Mouse (Mus musculus) cerebellum, adult 8-10 months (tissue): ENCODE results near the gene Plcxd1.
"Not testable (repeated sequence)": the region's sequence is repeated elsewhere in the genome, so short reads cannot be mapped to it uniquely, and the experiment has no call there.

Experiments
- DNase-seq: peaks from one replicate; pipeline ENCODE4 v3.0.0; 2022

The Plcxd1 gene

DNA sequence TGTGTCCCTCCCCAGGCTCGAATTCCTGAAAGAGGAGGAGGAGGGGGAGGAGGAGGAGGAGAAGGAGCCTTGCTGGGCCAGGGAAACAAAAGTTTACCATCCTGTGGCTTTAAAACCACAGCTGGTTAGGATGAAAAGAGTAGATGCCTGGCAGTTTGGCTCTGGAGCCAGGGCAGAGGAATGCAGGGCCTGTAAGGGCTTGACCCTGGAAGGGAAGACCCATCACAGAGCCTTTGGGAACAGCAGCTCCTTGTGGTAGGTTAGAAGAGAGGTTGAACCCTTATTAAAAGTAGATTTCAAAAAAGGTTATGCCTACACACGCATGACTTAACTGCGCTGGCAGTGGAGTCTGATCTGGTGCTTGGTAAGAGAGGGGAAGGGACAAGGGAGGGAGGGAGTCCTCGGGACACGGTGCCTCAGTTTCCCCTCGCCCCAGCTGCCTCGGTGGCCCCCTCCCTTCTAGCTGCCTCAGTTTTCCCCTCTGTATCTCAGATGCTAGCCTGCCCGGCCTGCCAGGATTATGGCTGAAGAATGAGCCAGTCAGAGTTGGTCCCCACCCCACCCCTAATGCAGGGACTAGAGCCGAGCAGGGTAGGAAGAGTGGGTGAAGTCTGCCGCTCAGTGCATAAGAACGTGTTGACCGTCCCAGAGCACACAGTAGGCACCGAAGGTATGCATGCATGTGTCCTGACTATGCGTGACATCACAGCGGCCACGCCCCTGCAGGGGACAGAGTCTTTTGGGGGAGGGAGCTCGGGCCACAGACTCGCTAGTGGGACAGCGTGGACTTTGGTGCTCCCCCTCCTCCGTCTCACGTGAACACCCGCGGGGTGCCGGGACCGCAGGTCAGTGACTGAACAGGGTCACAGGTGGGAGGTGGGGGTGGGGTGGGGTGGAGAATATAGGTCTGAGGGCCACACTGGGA, at the start of gene Plcxd1:
Plcxd1 (plus strand) TSS at position 314 of the 925 bp plus-strand sequence.
- DNase-seq, result peak; percentile 26

DNA sequence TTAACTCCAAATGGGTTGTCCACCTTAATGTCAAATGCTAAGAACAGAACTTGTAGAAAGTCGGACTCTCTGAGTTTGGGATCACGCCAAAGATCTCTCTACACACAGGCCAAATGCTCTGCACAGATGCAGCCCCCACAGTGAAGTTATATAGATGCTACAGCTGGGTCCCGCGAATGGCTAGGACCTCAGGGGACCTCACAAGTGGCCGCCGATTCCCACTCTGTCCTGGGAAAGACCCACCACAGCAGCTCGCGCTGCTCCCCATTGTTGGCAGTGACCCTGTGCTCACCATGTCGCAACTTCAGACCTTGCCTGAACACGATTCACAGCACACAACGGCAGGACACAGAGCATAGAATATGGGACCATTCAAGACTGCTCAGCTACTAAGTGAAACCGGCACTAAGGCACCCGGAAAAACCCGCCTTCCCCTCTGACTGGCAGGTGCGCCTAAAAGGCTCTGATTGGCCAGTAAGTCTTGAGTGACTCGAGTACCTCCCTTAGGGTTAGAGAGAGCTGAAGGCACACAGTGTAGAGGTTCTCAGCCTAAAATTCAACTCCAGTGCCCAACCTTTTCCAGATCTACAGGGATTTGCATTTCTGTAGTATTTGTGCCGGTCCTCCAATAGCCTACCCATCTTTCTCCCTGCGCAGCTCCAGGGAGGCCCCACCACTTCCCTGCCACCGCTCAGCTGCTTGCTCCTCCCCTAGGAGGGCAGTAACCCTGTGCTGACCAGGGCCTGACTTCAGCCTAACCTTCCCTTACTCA, 41.9 kb upstream of the Plcxd1 start:
- DNase-seq, result peak; percentile 78

DNA sequence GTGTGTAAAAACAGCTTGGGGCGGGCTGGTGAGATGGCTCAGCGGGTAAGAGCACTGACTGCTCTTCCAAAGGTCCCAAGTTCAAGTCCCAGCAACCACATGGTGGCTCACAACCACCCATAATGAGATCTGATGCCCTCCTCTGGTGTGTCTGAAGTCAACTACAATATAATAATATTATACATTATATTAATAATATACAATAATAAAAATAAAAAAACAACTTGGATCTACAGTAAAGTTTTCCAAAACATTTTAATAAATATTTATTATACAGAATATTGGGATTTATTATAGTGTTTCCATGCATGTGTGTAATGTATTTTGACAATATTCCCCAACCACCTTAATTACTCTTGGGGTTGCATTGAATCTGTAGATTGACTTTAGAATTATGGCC, 27.4 kb upstream of the Plcxd1 start, which contains the start of gene Gm17655:
Gm17655 (minus strand) TSS at position 101 of the 400 bp plus-strand sequence.
- not testable (repeated sequence) for DNase-seq

DNA sequence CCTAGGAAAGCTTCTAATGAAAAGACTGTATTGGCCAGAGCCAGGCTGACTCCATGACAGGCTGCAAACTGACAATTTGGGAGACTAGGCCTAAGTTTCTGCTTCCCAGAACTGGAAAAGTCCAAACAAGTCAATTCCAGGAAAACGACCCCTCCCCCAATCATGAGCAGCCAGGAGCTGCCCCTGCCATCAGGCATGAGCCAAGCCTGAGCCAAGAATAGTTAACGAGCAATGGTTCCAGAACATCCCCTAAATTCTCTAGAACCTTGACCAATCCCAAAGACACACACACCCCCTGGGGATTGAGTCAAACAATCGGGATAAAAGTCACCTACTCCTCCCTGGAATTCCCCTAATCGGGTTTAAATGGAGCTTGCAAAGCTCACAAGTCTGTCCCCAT, 16.8 kb upstream of the Plcxd1 start:
- DNase-seq, result no peak

DNA sequence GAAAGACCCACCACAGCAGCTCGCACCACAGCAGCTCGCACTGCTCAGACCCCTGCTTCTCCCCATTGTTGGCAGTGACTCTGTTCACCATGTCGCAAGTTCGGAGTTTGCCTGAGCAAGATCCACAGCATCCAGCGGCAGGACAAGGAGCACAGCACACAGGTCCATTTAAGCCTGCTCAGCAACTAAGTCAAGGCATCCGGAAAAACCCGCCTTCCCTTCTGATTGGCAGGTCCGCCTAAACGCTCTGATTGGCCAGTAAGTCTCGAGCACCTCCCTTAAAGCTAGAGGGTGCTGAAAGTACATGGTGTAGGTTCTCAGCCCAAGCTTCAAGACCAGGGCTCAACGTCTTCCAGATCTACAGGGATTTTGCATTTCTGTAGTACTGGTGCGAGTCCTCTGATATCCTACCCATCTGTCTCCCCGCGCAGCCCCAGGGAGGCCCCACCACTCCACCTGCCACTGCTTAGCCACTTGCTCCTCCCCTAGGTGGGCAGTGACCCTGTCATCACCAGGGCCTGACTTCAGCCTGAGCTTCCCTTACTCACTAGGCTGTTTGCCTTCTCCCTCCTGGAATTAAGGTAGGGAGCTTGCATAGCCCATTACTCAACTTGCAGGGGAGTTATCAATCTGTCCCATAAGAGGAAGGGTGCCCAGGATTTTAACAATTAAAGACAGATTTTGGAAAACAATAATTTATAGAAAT, 13.5 kb upstream of the Plcxd1 start:
- no peak for DNase-seq

DNA sequence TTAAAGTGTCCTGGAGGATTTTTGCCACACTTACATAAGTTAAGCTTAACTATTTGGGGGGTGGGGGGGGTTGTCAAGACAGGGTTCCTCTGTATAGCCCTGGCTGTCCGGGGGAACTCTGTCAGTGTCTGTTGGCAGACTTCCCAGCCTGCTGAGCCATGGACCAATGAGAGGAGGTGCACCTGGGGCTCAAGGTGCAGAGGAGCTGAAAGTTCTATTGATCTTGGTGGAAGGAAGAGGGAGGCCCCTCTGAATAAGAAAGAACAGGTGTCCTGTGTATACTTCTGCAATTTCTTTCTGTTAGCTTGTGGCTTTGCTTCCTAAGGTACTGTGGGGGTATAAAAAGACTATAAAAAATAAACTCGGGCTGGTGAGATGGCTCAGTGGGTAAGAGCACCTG, 8.2 kb upstream of the Plcxd1 start:
- DNase-seq, result no peak

DNA sequence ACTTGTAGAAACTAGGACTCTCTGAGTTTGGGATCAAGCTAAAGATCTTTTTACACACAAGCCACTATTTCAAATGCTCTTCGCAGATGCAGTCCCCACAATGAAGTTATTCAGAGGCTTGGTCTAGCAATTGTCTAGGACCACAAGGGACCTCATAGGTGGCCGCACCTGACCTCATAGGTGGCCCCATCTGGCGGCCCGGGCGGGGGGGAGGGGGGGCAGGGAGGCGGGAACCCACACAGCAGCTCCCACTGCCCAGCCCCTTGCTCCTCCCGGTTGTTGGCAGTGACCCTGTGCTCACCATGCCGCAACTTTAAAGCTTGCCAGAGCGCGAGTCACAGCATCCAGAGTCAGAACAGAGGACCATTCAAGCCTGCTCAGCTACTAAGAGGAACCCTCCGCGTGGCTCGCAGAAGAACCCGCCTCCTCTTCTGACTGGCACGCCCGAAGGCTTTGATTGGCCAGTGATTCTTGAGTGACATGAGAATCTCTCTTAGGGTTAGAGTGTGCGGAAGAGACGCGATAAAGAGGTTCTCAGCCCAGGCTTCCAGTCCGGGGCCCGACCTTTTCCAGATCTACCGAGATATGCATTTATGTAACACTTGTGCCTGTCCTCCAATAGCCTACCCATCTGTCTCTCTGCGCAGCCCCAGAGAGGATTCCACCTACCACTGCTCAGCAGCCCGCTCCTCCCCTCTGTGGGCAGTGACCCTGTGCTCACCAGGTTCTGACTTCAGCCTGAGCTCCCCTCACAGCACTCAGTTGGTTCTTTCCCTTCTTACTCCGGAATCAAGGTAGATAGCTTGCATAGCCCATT, 5.5 kb upstream of the Plcxd1 start, which contains the start of gene Gm35315:
Gm35315 (minus strand) TSS at position 391 of the 817 bp plus-strand sequence.
- DNase-seq, result peak; percentile 88

DNA sequence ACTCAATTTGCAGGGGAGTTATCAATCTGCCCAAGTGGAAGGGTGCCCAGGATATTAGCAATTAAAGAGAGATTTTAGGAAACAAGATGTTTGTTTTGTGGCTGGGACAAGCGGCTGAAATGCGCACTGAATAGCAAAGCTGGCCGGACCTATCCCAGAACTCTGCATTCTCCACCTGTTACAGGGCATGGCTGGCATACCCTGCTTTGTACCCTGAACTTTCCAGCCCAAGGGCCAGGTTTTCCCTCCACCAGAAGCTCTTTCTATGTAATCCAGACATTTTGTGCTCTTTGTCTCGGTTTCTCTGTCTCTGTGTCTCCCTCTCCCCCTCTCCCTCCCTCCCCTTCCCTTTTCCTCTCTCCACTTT, 4.9 kb upstream of the Plcxd1 start:
- DNase-seq, result no peak

DNA sequence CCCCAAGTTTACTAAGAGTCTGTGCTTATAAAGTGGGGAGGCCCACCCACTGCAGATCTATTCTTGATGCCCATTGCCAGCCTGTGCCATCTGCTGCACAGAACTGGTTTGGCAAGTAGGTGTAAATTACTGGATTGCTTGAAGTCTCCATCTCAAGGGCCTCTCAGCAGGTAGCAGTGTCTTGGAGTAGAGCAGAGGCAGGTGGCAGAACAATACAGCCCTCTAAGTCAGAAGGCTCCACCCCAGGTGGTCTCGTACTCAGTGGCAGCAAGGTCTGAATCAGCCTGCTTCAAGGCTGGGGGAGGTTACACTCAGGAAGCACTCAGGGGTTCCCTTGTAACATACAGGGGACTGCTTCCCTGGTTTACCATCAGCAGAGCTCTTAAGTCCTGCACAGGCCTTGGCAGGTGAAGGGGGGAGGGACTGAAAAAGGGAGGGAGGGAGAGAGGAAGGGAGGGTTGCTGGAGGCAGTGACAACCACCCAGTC, 735 bp upstream of the Plcxd1 start:
- DNase-seq, result no peak

DNA sequence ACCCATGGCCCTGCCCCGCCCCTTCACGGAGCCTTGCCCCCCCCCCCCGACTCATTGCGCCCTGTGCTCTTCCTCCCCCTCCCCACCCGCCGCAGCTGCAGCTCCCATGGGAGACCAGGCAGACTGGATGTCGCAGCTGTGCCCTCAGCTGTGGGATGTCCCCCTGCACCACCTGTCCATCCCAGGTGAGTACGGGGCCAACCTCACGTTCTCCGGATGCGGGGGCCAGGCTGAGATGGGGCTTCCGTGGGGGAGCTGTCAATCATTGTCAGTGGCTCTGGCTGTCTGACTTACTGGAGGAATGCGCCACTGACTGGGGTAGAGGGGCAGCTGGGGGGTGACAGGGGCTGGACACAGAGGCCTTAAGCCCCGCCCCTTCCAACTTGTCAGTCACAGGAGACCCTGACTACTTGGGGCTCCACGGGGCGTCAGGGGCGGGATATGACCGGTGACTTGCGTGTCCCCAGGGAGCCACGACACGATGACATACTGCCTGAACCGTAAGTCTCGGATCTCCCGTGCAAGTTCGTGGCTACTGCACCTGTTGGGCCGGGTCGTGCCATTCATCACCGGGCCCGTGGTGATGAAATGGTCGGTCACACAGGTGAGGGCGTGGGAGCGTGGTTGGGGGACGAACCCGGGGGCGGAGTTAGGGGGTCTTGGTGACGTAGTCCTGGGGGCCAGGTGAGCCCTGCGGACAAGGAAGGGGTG, 1.3 kb downstream of the Plcxd1 start:
- DNase-seq, result peak; percentile 45

DNA sequence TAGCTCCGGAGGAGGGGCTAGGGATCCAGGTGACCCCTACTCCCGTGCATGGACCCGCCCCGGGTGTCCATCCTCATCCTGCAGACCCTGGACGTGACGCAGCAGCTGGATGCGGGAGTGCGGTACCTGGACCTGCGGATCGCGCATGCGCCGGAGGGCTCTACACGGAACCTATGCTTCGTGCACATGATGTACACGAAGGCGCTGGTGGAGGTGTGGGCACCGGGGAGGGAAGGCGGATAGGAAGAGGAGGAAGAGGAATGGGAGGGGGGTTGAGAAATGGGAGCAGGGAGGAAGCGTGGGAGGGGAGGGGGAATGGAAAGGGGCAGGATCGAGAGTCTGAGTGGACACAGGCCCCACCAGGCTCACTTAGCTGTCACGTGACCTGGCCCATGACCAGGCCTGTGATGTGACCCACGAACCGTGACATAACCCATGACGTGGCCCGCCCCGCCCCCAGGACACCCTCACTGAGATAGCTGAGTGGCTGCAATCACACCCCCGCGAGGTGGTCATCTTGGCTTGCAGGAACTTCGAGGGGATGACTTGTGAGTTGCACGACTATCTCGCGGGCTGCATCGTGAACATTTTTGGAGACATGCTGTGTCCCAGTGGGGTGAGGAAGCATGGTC, 2.1 kb downstream of the Plcxd1 start:
- DNase-seq, result peak; percentile 66

DNA sequence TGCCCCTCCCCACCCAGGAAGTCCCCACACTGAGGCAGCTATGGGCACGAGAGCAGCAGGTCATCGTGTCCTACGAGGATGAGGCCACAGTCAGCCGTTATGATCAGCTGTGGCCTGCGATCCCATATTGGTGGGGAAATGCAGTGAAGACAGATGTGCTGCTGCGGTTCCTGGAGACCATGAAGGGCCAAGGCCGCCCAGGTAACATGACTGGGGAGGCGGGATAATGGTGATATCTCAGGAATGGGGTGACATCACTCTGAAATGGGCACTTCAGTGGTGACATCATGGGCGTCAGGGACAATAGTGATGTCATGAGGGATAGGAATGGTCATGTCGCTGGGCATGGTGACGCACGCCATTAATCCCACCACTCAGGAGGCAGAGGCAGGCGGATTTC, 2.7 kb downstream of the Plcxd1 start:
- DNase-seq, result no peak

DNA sequence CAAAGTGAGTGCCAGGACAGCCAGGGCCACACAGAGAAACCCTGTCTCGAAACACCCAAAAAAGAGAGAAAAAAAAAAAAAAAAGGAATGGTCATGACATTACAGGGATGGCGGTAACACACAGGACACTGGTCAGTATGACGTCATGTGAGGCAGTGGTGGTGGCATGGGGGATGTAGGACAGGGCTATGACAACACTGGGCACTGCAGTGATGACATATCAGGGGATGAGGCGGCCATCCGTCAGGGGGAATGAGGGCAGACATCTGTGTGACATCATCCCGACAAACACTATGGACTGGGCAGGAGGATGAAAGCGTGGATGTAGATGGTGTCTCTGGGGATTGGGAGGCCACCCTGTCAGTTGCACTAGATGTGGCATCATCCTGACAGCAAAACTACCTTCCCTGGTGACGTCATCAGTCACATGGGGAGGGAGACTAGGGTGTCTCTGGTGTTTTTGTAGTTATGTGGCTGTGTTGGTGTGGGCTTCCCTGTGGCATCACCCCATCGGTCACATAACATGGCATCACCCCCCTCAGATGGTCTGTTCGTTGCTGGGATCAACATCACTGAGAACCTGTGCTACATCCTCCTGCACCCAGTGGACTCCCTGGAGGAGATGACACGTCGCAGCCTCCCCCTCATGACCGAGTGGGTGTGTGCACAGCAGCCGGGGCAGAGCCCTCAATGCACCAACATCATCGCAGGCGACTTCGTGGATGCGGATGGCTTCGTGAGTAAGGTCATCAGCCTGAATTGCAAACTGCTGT, 3.3 kb downstream of the Plcxd1 start:
- DNase-seq, result no peak

DNA sequence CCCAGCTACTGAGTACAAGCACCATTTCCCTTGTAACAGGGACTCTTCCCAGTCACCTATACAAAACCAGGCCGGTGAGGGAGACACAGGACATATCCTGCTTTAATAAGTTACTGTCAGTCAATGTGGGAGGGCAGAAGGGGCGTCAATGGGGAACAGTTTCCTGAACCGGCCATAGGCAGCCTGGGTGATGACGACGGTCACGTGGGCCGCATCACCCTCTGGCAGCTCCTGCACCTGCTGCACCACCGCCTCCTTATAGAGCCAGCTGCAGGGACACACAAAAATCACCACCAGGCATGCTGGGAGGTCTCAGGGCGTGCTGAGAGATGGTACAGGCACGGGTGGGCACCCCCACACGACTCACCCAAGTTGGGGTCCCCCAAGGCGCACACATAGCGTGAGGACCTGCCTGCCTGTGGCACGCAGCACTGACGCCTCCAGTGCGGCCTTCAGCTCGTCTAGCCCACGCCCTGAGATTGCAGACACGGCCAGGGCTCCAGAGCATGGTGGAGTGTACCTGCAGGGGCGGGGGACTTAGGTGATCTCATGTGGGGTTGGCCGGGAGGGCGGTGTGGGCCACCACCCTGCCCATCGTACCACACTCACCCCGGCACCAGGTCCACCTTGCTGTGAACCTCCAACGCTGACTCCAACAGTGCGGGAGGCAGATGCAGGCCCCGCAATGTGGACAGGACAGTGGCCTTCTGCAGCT, 4.3 kb downstream of the Plcxd1 start:
- DNase-seq, result no peak

DNA sequence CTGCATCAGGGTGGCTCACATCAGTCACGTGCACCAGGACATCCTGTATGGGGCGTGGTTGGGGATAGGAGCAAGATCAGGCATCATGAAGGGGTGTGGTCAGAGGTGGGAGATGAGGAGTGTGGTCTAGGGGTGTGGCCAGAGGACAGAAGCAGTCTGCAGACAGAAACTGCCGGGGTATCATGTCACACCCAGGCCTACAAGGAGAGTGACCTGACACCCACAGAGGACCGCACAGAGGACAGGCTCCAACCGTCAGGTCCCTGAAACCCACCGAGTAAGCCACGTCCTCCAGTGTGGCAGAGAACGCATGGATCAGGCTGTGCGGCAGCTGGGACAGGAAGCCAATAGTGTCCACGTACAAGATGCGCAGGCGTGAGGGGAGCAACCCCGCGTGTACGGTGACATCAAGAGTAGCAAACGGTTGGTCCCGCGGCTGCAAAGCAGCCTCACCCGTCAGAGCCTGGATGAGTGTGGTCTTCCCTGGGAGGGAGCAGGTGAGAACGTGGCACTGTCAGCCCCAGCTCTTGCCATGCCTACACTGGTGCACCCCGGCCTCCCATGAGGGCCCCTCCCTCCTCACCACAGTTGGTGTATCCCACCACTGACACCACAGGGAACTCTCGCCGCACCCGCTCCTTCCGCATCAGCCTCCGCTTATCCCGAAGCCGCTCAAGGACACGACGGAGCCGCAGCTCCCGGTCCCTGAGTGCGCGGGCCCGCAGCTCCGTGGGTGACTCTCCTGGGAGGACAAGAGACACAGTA, 5.0 kb downstream of the Plcxd1 start:
- DNase-seq, result peak; percentile 33

DNA sequence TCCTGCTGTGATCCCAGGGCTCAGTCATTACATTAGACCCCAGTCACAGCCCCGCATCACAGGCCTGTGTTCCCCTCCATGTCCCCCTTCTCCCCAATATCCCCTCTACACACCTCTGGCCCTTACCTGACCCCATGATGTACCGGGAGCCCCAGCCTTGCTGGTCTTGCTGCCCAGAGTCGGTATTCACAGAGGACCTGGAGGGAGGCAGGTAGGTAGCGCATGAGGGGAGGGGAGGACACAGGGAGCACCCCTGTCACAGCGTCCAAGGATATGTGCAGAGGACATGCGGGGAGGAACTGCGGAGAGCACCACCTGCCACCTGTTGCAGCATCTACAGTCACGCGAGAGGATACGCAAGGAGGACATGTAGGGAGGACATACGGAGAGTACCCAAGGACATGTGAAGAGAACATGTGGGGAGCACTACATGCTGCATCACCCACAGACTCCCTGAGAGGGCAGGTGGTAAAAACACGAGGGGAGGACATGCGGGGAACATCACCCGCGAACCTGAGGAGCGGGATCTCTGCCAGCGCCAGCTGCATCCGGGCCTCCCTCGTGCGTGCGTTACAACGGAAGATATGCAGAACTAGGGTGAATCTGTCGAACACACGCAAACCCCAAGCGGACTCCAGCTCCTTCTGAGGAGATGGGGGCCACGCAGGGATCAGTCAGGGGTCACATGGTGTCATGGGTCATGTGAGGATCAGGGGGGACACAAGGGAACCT, 6.5 kb downstream of the Plcxd1 start:
- DNase-seq, result peak; percentile 26

DNA sequence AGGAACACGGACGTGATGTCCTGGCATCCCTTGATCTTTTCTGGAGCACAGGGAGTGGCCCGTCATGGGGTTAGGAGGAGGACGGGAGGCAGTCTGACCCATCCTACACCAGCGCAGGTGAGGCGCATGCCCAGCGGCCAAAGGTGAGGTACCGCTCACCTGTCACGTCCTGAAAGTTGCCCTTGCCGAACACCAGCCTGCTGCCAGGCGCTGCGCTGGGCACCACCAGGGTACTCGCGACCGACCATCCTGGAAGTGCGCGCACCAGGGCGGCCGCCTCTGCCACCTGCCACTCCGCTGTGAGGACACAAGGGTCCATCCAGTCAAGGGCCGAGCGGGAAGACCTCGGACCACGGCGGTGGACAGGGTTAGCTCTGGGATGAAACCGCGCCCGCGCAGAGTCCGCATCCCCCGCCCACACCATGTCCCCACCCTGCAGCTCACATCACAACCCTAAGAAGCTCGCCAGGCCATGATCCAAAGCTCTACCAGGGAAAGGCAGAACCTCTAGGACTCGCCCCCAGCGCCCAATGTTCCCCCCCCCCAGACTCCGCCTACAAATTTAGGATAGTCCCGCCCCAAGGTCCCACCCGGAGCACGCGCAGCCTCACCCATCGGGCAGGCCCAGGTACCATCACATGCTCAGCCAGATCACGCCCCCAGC, 7.3 kb downstream of the Plcxd1 start:
- peak; percentile 59 for DNase-seq
